Mouse (Mus musculus) T-helper 2 cell (primary cell): ENCODE results near the gene Stat5b.

Experiments
- in situ Hi-C: fragments of 300-600 bp; cut with MboI, MseI; formaldehyde crosslinking; loops from one replicate; pipeline ENCODE4 v1.15.1; 2025; ENCODE audit warnings: high pct_unique_total_duplicates

The Stat5b gene

GRCm38 (mm10) chr11:100850038-100850777, at the start of gene Stat5b:
Gene Stat5b (minus strand): TSS chr11:100850724.
- in situ Hi-C loops = no loop called here

GRCm38 (mm10) chr11:100898441-100899199, 48.1 kb upstream of the Stat5b start:
- in situ Hi-C loops = loop anchor here (25.0 kb wide), 1 partner anchor 1886 kb away; the partner anchor contains the start of gene Top2a

GRCm38 (mm10) chr11:100897294-100898231, 47.0 kb upstream of the Stat5b start:
- in situ Hi-C loops = loop anchor here (25.0 kb wide), 1 partner anchor 1885 kb away; the partner anchor contains the start of gene Top2a

- in situ Hi-C loops = loop anchor here (25.0 kb wide), 1 partner anchor 1884 kb away; the partner anchor contains the start of gene Top2a
Measured at GRCm38 (mm10) chr11:100896078-100896477, 45.6 kb upstream of the Stat5b start.

GRCm38 (mm10) chr11:100894146-100894918, 43.8 kb upstream of the Stat5b start:
- in situ Hi-C loops = loop anchor here (5.0 to 25.0 kb wide), 2 partner anchors 63 to 1882 kb away; partner anchors contain the start of gene Top2a

- in situ Hi-C loops = loop anchor here (5.0 to 25.0 kb wide), 2 partner anchors 64 to 1881 kb away; partner anchors contain the start of gene Top2a
Measured at GRCm38 (mm10) chr11:100893482-100893881, 43.0 kb upstream of the Stat5b start.

- in situ Hi-C loops = loop anchor here (5.0 to 25.0 kb wide), 2 partner anchors 65 to 1880 kb away; partner anchors contain the start of gene Top2a
Measured at GRCm38 (mm10) chr11:100892435-100892834, 41.9 kb upstream of the Stat5b start.

- in situ Hi-C loops = loop anchor here (5.0 to 25.0 kb wide), 2 partner anchors 66 to 1879 kb away; partner anchors contain the start of gene Top2a
Measured at GRCm38 (mm10) chr11:100891256-100892123, 41.0 kb upstream of the Stat5b start.

GRCm38 (mm10) chr11:100890481-100890880, 40.0 kb upstream of the Stat5b start:
- in situ Hi-C loops = loop anchor here (5.0 to 25.0 kb wide), 2 partner anchors 67 to 1878 kb away; partner anchors contain the start of gene Top2a

- in situ Hi-C loops = loop anchor here (10.0 to 25.0 kb wide), 2 partner anchors 176 to 1876 kb away; partner anchors contain the start of gene Top2a
Measured at GRCm38 (mm10) chr11:100888348-100888820, 37.9 kb upstream of the Stat5b start.

- in situ Hi-C loops = loop anchor here (10.0 to 25.0 kb wide), 2 partner anchors 177 to 1875 kb away; partner anchors contain the start of gene Top2a
Measured at GRCm38 (mm10) chr11:100887764-100888163, 37.2 kb upstream of the Stat5b start.

GRCm38 (mm10) chr11:100887236-100887635, 36.7 kb upstream of the Stat5b start:
- in situ Hi-C loops = loop anchor here (10.0 to 25.0 kb wide), 2 partner anchors 178 to 1875 kb away; partner anchors contain the start of gene Top2a

GRCm38 (mm10) chr11:100886188-100886740, 35.7 kb upstream of the Stat5b start:
- in situ Hi-C loops = loop anchor here (10.0 to 25.0 kb wide), 2 partner anchors 179 to 1874 kb away; partner anchors contain the start of gene Top2a

- in situ Hi-C loops = loop anchor here (10.0 to 25.0 kb wide), 2 partner anchors 179 to 1873 kb away; partner anchors contain the start of gene Top2a
Measured at GRCm38 (mm10) chr11:100885472-100885871, 34.9 kb upstream of the Stat5b start.

GRCm38 (mm10) chr11:100883640-100884039, 33.1 kb upstream of the Stat5b start:
- in situ Hi-C loops = loop anchor here (10.0 to 25.0 kb wide), 2 partner anchors 181 to 1871 kb away; partner anchors contain the start of gene Top2a

- in situ Hi-C loops = loop anchor here (10.0 to 25.0 kb wide), 2 partner anchors 185 to 1867 kb away; partner anchors contain the start of gene Top2a
Measured at GRCm38 (mm10) chr11:100879321-100880078, 29.0 kb upstream of the Stat5b start.

- in situ Hi-C loops = loop anchor here (25.0 kb wide), 1 partner anchor 1863 kb away; the partner anchor contains the start of gene Top2a
Measured at GRCm38 (mm10) chr11:100875761-100876160, 25.2 kb upstream of the Stat5b start.
